Mouse (Mus musculus): ENCODE measurements around the gene Gys1.
"Not testable (repeated sequence)": the region's sequence is repeated elsewhere in the genome, so short reads cannot be mapped to it uniquely, and the experiment has no call there.

The Gys1 gene

GRCm38 (mm10) chr7:45481374-45481927 is 46.8 kb downstream of the Gys1 start, which contains the start of gene Tulp2:
Gene Tulp2, plus strand, starts transcription at chr7:45481877.
- DNase-seq, result peak; percentile 84

- DNase-seq, result no peak
Observed at GRCm38 (mm10) chr7:45482166-45482565, 47.5 kb downstream of the Gys1 start.

DNA sequence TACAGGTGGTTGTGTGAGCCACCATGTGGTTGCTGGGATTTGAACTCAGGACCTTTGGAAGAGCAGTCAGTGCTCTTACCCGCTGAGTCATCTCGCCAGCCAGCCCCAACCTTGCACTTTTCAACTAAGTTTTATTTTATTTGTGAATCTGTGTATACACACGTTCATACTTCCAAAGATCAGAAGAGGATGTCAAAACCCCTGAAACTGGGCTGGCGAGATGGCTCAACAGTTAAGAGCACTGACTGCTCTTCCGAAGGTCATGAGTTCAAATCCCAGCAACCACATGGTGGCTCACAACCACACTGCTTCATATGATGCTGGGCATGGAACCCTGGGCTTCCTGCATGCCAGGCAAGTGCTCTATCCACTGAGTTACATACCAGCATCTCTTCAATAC is 50.3 kb downstream of the Gys1 start:
- DNase-seq, result not testable (repeated sequence)

DNA sequence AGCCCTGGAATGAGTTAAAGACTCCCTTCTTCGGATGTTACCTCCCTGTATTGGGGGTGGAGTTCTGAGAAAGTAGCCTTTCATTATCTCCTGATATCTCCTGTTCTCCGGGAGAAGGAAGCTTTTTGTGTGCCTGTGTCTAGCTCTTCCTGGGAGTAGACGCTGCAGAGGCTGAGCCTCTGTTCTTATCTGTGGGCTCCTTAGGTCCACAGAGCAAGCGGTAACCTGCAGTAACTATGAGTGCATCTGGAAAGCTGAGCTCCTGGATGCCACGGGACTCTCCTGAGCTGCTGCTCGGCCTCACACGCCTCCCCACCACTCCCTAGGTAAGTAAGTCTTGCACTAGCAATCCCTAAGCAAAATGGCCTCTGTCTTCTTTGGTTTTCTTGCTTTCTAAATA is 51.5 kb downstream of the Gys1 start:
- no peak for DNase-seq

DNA sequence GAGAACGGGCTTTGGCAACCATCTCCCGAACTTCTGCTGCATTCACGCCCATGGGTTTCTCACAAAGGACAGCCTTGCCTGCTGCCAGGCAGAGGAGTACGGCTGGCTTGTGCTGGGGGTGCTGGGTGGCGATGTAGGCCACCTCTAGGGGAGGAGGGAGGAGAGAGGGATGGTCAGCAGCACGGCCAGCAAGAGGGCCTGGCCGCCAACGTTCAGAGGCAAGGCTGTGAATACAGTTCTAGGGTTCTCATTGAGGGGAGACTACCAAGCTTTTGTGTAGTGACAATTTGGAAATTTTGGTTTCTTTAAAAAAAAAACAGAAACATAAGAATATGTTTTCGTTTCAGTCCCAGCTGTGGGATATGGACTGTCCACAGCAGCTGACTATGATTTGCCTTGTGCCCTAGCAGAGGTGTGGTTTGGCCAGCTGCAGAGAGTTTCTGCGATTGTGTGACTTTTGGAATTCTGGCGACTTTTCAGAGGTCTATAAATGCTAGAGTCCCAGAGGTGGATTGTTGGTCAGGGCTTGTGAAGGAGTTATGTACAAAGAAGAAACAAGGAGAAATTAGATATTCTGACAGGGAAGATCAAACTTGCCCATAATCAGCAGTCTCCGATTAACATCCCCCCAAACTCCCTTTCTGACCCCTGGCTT is 52.2 kb downstream of the Gys1 start, which contains the start of gene Gm45808:
TSS of gene Gm45808 (minus strand) at position 51 of the 655 bp plus-strand sequence.
- no peak for DNase-seq

DNA sequence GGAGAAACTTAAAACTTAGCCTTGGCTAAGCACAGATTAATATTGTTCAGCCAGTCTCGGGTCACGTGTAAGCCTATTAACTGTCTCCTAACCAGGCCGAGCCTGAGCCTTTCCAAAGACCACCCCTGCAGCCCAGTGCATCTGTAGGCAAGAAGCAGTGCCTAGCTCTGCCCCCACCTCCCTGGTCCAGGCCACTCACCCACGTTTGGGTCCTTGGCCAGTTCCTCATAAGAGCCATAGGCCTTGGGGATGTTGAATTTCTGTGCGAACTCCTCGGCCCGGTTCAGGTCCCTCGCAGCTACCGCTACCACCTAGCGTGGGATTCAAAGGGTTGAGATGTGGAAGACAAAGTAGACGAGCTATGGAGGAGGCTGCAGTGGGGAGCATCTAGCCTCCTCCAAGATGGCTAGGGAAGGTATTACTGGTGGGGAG is 53.2 kb downstream of the Gys1 start:
- no peak for DNase-seq

DNA sequence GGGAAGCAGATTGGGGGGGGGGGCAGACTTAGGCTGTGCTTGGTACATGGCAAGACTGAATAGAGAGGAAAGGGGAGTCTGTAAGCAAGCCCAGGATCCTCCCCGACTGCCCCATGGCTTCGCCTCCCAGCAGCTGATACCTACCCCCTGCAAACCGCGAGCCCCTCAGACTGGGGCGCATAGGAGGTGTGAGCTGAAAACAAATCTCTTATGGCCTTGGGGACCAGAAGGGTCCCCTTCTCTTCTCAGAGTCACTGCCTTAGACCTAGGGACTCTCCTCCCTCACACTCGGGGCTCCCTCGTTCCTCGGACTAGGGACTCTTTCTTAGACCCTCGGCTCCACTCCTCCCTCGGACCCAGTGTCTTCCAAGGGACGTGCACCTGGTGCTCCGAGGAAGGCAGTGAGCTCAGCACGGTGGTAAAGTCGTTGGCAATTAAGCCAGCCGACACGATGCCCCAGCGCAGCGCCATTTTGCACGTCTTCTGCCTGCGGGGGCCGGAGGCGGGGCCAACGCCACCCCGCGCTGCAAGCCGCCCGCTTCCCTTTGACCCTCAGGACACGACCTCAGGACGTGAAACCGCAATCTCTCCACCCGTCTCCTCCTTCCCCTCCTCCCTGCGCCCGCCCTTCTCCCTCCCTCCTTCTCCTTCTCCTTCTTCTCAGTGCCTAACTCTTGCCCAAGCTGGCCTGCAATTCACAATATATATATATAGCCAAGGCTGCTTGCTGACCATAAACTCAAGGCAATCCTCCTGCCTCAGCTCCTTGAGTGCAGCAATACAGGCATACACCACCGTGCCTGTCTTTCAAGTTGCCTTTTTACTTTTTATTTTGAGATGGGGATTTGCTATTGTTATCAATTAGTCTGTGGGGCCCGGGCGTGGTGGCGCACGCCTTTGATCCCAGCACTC is 53.9 kb downstream of the Gys1 start, which contains the start of gene Dhdh:
TSS of gene Dhdh (minus strand) at position 513 of the 912 bp plus-strand sequence.
- peak; percentile 75 for DNase-seq

GRCm38 (mm10) chr7:45489578-45489977 is 54.9 kb downstream of the Gys1 start:
- no peak for DNase-seq

- DNase-seq, result peak; percentile 17
Observed at GRCm38 (mm10) chr7:45490822-45491221, 56.2 kb downstream of the Gys1 start.

GRCm38 (mm10) chr7:45491264-45491663 is 56.6 kb downstream of the Gys1 start:
- peak; percentile 59 for DNase-seq

DNA sequence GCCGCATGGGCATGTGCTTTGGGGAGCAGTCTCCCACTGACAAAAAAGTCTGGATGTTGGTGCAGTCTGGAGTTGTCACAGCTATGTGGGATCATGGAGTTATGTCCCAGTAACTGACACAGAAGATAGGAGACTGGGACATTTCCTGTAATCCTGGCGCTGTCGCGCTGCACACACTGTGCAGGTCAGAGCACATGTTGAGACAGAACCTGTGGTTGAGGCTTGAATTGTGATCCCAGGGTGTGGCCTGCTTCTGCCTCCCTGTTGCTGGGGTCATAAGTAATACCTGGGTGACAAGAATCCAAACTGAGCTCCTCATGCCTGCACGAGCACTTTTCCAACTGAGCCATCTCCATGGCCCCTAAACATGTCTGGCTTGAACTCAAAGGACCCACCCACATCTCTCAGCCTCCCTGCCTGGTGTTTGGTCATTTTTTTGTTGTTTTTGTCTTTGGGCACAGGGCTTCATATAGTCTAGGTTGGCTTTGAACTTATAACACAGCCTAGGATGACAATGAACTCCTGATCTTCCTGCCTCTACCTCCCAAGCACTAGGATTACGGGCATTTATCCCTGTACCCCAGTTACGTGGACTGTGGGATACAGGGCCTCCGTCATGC is 57.7 kb downstream of the Gys1 start:
- DNase-seq, result no peak

DNA sequence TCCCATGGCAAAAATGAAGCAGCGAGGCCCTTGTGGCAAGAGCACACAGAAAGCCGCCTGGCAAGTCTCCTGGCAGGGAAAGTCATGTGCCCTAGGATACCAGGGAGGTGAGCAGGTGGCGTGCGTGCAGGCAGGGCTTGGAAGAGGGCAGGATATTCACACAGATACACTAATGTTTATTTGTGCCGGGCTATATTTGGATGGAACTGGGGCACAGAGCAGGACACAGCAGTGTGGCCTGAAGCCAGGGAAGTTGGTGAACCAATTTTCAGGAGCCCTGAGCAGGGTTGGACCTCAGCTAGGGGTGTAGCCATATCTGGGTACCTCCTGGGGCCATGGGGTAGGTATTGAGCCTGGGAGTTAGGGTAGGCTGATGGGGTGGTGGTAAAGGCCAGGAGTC is 58.3 kb downstream of the Gys1 start:
- no peak for DNase-seq

- DNase-seq, result no peak
Observed at GRCm38 (mm10) chr7:45494548-45494947, 59.9 kb downstream of the Gys1 start.

- no peak for DNase-seq
Observed at GRCm38 (mm10) chr7:45498427-45498826, 63.8 kb downstream of the Gys1 start.

Data from kidney, postnatal 14 days (tissue).